8 mouse cellular contexts compared by ENCODE assay signal in genomic region chr15:85669652-85670175, GRCm38 (mm10).
DNase-seq lines count a peak whose midpoint lies in the region; ATAC-seq and TF ChIP-seq lines count a peak whose summit lies in the region.

No protein-coding gene starts in this region.

- peak overlapping the region; percentile 68 for H3K4me2 ChIP-seq in liver, embryonic 12.5 days
- peak overlapping the region; percentile 81 for H3K4me2 ChIP-seq in neural tube, embryonic 12.5 days (replicated peaks)

- H3K27me3 ChIP-seq in liver, embryonic 12.5 days (replicated peaks) = peaks cover 84% of the 10 kb centered on the region
- peaks cover 47% of the 10 kb centered on the region for H3K27me3 ChIP-seq in neural tube, embryonic 12.5 days (replicated peaks)

- no peak for ATAC-seq in liver, embryonic 12.5 days
- no peak; the same call in 1 of the 2 replicates for ATAC-seq in neural tube, embryonic 12.5 days (ENCODE audit: low FRiP score, low read depth)
- ATAC-seq in inflammation-experienced regulatory T-cells, adult 6 months = no peak

- peak overlapping the region; percentile 53 for H3K4me3 ChIP-seq in embryonic fibroblast, embryonic 13.5 days (ENCODE audit: insufficient read depth, low read length)
- peak overlapping the region; percentile 52 for H3K4me3 ChIP-seq in liver, embryonic 12.5 days
- H3K4me3 ChIP-seq in neural tube, embryonic 12.5 days = peak overlapping the region; percentile 77

- no peaks in the 10 kb centered on the region for H3K9me3 ChIP-seq in liver, embryonic 12.5 days (replicated peaks)
- no peaks in the 10 kb centered on the region for H3K9me3 ChIP-seq in neural tube, embryonic 12.5 days

- H3K9ac ChIP-seq in liver, embryonic 12.5 days = no peak overlapping the region
- H3K9ac ChIP-seq in neural tube, embryonic 12.5 days = peak overlapping the region; percentile 97

- H3K4me1 ChIP-seq in embryonic fibroblast, embryonic 13.5 days (ENCODE audit: control insufficient read depth, insufficient read depth, low read length) = peaks cover 2% of the 10 kb centered on the region; the same call in 1 of the 2 replicates
- no peaks in the 10 kb centered on the region for H3K4me1 ChIP-seq in liver, embryonic 12.5 days
- peaks cover 36% of the 10 kb centered on the region for H3K4me1 ChIP-seq in neural tube, embryonic 12.5 days

- peak; percentile 99 for DNase-seq in 416B (ENCODE audit: low read depth)
- DNase-seq in adrenal gland, adult 8-10 months = peak; percentile 95
- DNase-seq in heart, adult 8-10 months (ENCODE audit: low spot score) = peak; percentile 90
- peak; percentile 92 for DNase-seq in kidney, adult 9 months

- 37% methylated on average over 15 of the region's 15 CpGs for WGBS in liver, embryonic 12.5 days (ENCODE audit: insufficient replicate concordance)
- 25% methylated on average over 15 of the region's 15 CpGs for WGBS in neural tube, embryonic 12.5 days

- peak; percentile 42; the same call in 1 of the 2 replicates for TF ChIP-seq POLR2A in embryonic fibroblast, embryonic 13.5 days (IDR thresholded peaks at IDR 0.05; ENCODE audit: low read depth, low read length)

- no peaks in the 10 kb centered on the region for H3K36me3 ChIP-seq in liver, embryonic 12.5 days
- 0 out of 2 replicates have a peak, but pooled peaks cover 4% of the 10 kb centered on the region for H3K36me3 ChIP-seq in neural tube, embryonic 12.5 days

- H3K27ac ChIP-seq in embryonic fibroblast, embryonic 13.5 days (ENCODE audit: insufficient read depth, low read length) = peak overlapping the region; percentile 98
- H3K27ac ChIP-seq in liver, embryonic 12.5 days = no peak overlapping the region
- H3K27ac ChIP-seq in neural tube, embryonic 12.5 days = peak overlapping the region; percentile 98

- no peak for TF ChIP-seq CTCF in embryonic fibroblast, embryonic 13.5 days (IDR thresholded peaks at IDR 0.05; ENCODE audit: borderline replicate concordance, insufficient read depth, low read length)
